Mouse (Mus musculus) Muller cell, postnatal 12 days (primary cell): ENCODE results near the gene Hspa8.
A peak's percentile ranks its signal among the peaks of the same experiment; 100 is the strongest.

Experiments used
- DNase-seq: peaks from one replicate; pipeline ENCODE4 v3.0.0-alpha.2; 2015; ENCODE audit errors: inconsistent ontology term

Gene Hspa8

DNA sequence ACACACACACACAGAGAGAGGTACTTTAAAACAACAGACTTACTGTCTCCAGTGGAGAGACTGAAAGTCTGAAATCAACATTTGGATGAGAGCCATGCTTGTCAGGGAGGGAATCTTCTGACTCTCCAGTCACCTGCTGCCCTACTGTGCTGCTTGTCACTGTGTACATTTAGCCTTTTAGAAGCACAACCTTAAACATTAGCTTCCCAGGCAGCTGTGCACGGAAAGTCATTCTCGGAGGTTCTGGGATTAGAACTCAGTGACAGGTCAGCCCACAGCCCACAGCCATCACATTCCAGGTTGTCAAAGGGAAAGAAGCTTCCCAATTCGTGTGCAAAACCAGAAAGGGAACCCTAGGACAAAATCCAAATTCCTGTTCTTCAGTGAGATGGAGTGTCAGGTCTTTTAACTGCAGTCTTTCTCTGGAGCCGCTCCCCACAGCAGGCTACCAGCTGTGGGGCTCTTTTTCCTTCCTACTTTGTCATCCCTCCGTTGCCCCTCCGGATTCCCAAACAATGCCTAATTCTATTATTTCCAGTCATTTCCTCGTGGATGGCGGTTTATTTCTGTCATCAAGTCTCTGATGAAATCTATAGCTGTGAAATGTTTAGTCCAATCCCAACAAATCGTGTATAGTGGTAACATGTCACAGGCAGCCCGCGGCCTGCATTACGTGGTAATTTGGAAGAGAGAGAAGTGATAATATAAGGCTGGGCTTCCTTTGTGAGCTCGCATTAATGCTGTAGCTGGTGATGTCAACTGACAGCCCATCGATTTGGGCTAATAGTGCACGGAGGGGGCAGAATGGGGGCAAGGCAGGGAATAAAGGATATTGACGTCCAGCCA lies 7.5 kb downstream of the Hspa8 start:
- DNase-seq: peak; percentile 74

DNA sequence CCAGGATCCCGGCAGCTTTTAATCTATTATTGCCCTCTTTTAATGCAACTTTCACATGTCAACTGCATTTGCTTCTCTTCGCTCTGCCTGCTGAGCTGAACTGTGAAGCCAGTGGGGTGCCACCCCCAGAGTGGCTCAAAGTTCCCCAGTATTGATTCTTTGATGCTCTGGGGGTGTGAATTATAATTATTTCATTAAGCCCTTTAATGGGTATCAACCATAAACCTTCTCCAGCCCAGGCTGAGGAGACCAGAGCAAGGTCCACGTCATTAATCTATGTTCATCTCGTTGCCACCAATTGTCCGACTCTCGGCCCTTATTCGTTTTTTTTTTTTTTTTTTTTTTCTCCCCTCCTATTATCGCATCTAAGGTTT lies 8.1 kb downstream of the Hspa8 start:
- DNase-seq: no peak

- DNase-seq: no peak
Observed at GRCm38 (mm10) chr9:40811860-40812259, 11.1 kb downstream of the Hspa8 start.

GRCm38 (mm10) chr9:40814060-40814459 lies 13.3 kb downstream of the Hspa8 start:
- no peak for DNase-seq

DNA sequence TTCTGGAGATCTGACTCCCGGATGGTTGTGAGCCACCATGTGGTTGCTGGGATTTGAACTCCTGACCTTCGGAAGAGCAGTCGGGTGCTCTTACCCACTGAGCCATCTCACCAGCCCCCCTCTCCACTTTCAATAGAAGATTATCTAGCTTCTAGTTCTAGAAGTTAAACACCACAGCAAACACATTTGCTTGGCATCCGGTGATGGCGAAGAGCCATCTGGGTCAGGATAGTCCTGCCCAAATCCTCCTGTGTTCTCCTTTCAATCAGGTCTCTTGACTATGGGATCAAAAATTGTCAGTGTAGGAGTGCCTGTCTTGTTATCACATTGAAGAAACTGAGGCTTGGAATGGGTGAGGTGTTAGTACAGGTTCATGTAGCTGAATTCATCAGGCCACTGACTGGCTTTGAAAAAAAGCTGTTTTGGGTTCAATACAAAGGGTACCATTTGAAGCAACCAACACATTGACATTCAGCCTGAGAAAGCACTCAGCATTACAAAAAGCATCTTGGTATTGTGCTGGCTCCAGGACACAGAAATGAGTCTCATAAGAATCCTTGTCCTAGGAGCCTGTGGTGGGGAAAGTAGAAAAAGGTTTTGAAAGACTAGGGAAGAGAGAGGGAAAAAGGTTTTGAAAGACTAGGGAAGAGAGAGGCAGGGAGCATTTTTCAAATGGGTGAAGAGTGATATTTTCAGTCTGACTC lies 16.7 kb downstream of the Hspa8 start:
- no peak for DNase-seq

- DNase-seq: no peak
Observed at GRCm38 (mm10) chr9:40825601-40826000, 24.8 kb downstream of the Hspa8 start.

DNA sequence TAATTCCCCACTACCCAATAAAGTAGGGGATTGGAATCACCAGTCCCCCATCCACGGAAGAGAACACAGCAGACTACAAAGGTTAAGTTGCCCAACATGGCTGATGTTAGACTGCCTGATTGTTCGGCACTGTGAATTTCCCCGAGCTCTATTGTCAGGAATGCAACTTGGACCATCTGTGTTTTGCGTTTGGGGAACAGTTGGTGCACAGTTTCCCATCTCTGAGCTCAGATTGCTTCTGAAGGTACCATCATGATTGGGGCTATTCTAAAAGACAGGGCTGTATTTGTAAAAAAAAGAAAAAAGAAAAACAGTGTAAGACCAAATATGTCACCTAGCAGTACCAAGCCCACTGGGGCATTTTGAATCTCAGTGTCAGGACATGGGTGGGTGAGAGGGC lies 26.6 kb downstream of the Hspa8 start:
- no peak for DNase-seq

DNA sequence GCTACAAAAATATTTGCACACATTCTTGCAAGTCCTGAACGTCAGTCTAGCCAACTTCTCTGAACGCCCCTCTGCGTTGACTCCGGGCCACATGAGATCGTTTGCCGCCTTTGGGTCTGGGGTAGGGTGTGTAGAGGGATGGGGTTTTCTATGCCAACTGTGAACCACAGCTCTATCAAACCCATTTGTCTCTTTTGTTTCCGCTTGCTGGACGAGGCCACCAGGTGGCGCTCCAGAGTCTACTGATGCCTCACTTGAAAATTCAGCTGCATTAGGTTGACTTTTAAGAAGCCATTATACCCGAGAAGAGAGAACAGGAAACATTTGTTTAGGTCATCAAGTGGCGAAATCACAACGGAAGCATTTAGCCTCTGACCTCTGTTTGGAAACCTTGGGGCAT lies 33.8 kb downstream of the Hspa8 start:
- peak; percentile 51 for DNase-seq

DNA sequence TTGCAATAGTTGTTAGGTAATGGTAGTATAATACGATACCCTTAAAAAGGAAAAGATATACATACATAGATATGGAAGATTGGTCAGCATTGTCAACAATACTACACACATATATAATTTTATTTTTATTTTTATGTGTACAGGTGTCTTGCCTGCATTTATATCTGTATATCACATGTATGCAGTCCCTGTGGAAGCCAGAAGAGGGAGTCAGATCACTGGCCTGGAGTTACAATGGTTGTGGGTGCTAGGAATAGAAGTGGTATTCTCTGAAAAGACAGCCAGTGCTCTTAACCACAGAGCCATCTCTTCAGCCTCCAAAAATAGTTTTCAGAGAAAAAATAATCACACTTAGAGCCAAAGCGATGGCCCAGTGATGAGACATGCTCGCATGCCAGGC lies 35.9 kb downstream of the Hspa8 start:
- no peak for DNase-seq

GRCm38 (mm10) chr9:40839662-40840061 lies 38.9 kb downstream of the Hspa8 start:
- no peak for DNase-seq

- DNase-seq: no peak
Observed at GRCm38 (mm10) chr9:40851515-40851914, 50.7 kb downstream of the Hspa8 start.

GRCm38 (mm10) chr9:40858461-40859160 lies 57.8 kb downstream of the Hspa8 start:
- peak; percentile 36 for DNase-seq

DNA sequence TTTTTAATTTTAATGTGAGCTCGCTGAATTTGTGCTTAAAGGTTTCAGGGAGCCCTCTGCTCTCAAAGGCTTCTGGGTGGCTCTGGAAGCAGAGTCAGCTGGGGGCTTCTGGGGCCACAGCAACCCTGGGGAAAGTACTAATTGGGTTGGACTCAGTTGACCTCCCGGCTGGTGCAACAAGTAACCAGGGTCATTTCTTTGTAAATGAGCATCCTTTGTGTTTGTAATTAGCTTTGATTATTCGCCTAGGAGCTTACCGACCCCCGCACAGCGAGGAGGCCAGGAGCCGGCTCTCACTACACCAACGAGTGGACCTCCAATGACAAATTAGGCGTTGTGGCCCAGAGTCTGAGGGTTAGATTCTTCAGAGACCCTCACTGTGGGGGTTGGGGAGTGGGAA lies 58.4 kb downstream of the Hspa8 start:
- DNase-seq: no peak
